Mouse (Mus musculus): ENCODE measurements around the gene Galntl6. TPM values are rescaled to one million over a fixed set of nuclear protein-coding genes. Genes with fewer than 3 reads are reported as not detected.
"Not testable (repeated sequence)": the region's sequence is repeated elsewhere in the genome, so short reads cannot be mapped to it uniquely, and the experiment has no call there.

Gene Galntl6
- total RNA-seq, 2 experiments from 2014 or later, result 41.2 to 42.4 TPM

- intact Hi-C loops (cut with DNase I), result no loop called here
- DNase-seq (ENCODE audit: low spot score in 2 of 2), result no peak
Measured at GRCm38 (mm10) chr8:58660019-58660418, 252.4 kb downstream of the Galntl6 start.

- DNase-seq (ENCODE audit: low spot score in 2 of 2), result peak in 1 of 2 experiments; percentile 30
- intact Hi-C loops (cut with DNase I), result no loop called here
Measured at GRCm38 (mm10) chr8:58655631-58656030, 256.8 kb downstream of the Galntl6 start.

- intact Hi-C loops (cut with DNase I), result no loop called here
- DNase-seq (ENCODE audit: low spot score in 2 of 2), result no peak
Measured at GRCm38 (mm10) chr8:58606451-58606850, 306.0 kb downstream of the Galntl6 start.

GRCm38 (mm10) chr8:58604751-58605150 lies 307.7 kb downstream of the Galntl6 start:
- DNase-seq (ENCODE audit: low spot score in 2 of 2), result no peak
- intact Hi-C loops (cut with DNase I), result no loop called here

- DNase-seq (ENCODE audit: low spot score in 2 of 2), result no peak
- intact Hi-C loops (cut with DNase I), result no loop called here
Measured at GRCm38 (mm10) chr8:58597834-58598233, 314.6 kb downstream of the Galntl6 start.

GRCm38 (mm10) chr8:58575346-58575745 lies 337.1 kb downstream of the Galntl6 start:
- intact Hi-C loops (cut with DNase I), result no loop called here
- no peak for DNase-seq (ENCODE audit: low spot score in 2 of 2)

GRCm38 (mm10) chr8:58568086-58568485 lies 344.4 kb downstream of the Galntl6 start:
- DNase-seq (ENCODE audit: low spot score in 2 of 2), result no peak
- intact Hi-C loops (cut with DNase I), result no loop called here

- DNase-seq (ENCODE audit: low spot score in 2 of 2), result peak; percentile 31 to 45
- intact Hi-C loops (cut with DNase I), result loop anchor here (2.0 kb wide), 1 partner anchor 1901 kb away; no protein-coding TSS in a partner anchor
Measured at GRCm38 (mm10) chr8:58566115-58566514, 346.3 kb downstream of the Galntl6 start.

GRCm38 (mm10) chr8:58535781-58536180 lies 376.7 kb downstream of the Galntl6 start:
- no peak for DNase-seq (ENCODE audit: low spot score in 2 of 2)
- intact Hi-C loops (cut with DNase I), result no loop called here

GRCm38 (mm10) chr8:58534631-58535030 lies 377.8 kb downstream of the Galntl6 start:
- no peak for DNase-seq (ENCODE audit: low spot score in 2 of 2)
- intact Hi-C loops (cut with DNase I), result no loop called here

GRCm38 (mm10) chr8:58523443-58523842 lies 389.0 kb downstream of the Galntl6 start:
- intact Hi-C loops (cut with DNase I), result no loop called here
- DNase-seq (ENCODE audit: low spot score in 2 of 2), result no peak

GRCm38 (mm10) chr8:58521932-58522331 lies 390.5 kb downstream of the Galntl6 start:
- intact Hi-C loops (cut with DNase I), result no loop called here
- no peak for DNase-seq (ENCODE audit: low spot score in 2 of 2)

- intact Hi-C loops (cut with DNase I), result no loop called here
- DNase-seq (ENCODE audit: low spot score in 2 of 2), result no peak
Measured at GRCm38 (mm10) chr8:58510516-58510915, 401.9 kb downstream of the Galntl6 start.

GRCm38 (mm10) chr8:58509051-58509450 lies 403.4 kb downstream of the Galntl6 start:
- intact Hi-C loops (cut with DNase I), result no loop called here
- DNase-seq (ENCODE audit: low spot score in 2 of 2), result no peak

GRCm38 (mm10) chr8:58487099-58487498 lies 425.3 kb downstream of the Galntl6 start:
- DNase-seq (ENCODE audit: low spot score in 2 of 2), result no peak
- intact Hi-C loops (cut with DNase I), result no loop called here

GRCm38 (mm10) chr8:58463342-58463741 lies 449.1 kb downstream of the Galntl6 start:
- intact Hi-C loops (cut with DNase I); DNase-seq (ENCODE audit: low spot score in 2 of 2): not testable (repeated sequence)

GRCm38 (mm10) chr8:58442696-58443095 lies 469.7 kb downstream of the Galntl6 start:
- intact Hi-C loops (cut with DNase I), result no loop called here

GRCm38 (mm10) chr8:58418481-58418880 lies 494.0 kb downstream of the Galntl6 start:
- intact Hi-C loops (cut with DNase I), result no loop called here

More at GRCm38 (mm10) chr8:58442696-58443095, 469.7 kb downstream of the Galntl6 start:
- no peak for DNase-seq (ENCODE audit: low spot score in 2 of 2)

GRCm38 (mm10) chr8:58417551-58417950 lies 494.9 kb downstream of the Galntl6 start:
- no peak for DNase-seq (ENCODE audit: low spot score in 2 of 2)
- intact Hi-C loops (cut with DNase I), result no loop called here

More at GRCm38 (mm10) chr8:58418481-58418880, 494.0 kb downstream of the Galntl6 start:
- no peak for DNase-seq (ENCODE audit: low spot score in 2 of 2)

GRCm38 (mm10) chr8:58396500-58396899 lies 515.9 kb downstream of the Galntl6 start:
- DNase-seq (ENCODE audit: low spot score in 2 of 2), result no peak
- intact Hi-C loops (cut with DNase I), result no loop called here

GRCm38 (mm10) chr8:58395879-58396278 lies 516.6 kb downstream of the Galntl6 start:
- DNase-seq (ENCODE audit: low spot score in 2 of 2), result no peak
- intact Hi-C loops (cut with DNase I), result no loop called here

- peak in 1 of 2 experiments; percentile 14 for DNase-seq (ENCODE audit: low spot score in 2 of 2)
- intact Hi-C loops (cut with DNase I), result no loop called here
Measured at GRCm38 (mm10) chr8:58372389-58372788, 540.1 kb downstream of the Galntl6 start.

Measured in left cerebral cortex, postnatal 14 days (tissue).